Mouse (Mus musculus) erythroblast, embryonic 14.5 days (primary cell): ENCODE measurements around the gene Nufip1.

Experiments
- GATA1 ChIP-seq: IDR thresholded peaks from 2 replicates; pipeline ENCODE4 v1.6.1; 2012; ENCODE audit warnings: low read length, inconsistent platforms, mixed read lengths
- TAL1 ChIP-seq: IDR thresholded peaks from 3 replicates; pipeline ENCODE4 v1.6.1; 2012; ENCODE audit warnings: low read length, inconsistent platforms, mixed read lengths

- TF ChIP-seq GATA1 (no peak), TAL1 (no peak)
These were observed 41.4 kb upstream of the Nufip1 start for GRCm38 (mm10) chr14:76069296-76069695.
